Mouse (Mus musculus): ENCODE measurements around the gene Gprin2.

DNA sequence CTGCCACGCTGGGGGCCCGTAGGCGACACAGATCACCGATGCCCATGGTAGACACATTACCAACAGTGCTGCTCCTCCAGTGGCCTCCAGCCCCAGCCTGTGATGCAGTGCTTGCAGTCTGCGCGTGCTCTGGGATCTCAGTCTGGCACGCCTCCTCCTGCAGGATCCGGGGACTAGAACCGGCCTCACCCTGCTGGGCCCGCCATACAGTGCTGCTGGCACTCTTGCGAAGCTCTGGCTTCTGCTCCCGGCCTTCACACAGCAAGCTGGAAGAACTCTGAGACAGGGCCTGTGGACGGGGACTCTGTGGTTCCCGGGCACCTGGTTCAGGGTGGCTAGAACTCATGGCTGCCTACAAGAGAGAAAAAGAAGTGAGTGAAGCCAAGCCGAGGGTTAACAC lies 6.0 kb downstream of the Gprin2 start:
- TF ChIP-seq POLR2A (IDR thresholded peaks at IDR 0.05; ENCODE audit: insufficient read depth, low read length) (no peak), CTCF (IDR thresholded peaks at IDR 0.05; ENCODE audit: low read depth, low read length) (no peak)
